ENCODE assay signal across 26 mouse cellular contexts in the genomic region with DNA sequence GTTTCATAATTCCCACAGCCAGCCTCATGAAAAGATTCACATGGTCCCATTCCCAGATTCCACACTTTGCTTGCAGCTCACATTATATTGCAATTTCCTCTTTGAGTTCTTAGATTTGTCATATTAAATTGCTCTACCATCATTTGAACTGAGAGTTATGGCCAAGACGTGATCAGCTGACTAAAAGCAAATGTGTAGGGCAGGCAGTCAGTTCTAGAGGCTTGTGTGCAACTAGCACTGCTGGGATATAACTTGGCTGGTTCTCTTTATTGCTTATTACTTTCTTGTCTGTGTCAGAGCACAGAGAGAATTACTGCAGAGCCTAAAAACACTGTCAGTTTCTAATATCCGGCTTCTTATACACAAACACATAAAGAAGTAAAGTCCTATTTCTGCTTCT.
A peak's percentile ranks its signal among the peaks of the same experiment; 100 is the strongest.
DNase-seq lines count a peak whose midpoint lies in the region; ATAC-seq and TF ChIP-seq lines count a peak whose summit lies in the region.
"Had no signal": no experiment of that assay in that cellular context is flagged by ENCODE, and none has a peak within 500 bp of the region (broad histone marks: within the 10 kb centered on the region; RNA-seq: fewer than 3 reads in every experiment).

No protein-coding gene starts in this region.

- no peaks in the 10 kb centered on the region for H3K36me3 ChIP-seq in kidney, embryonic 15.5 days
- H3K36me3 ChIP-seq in lung, embryonic 14.5 days (ENCODE audit: insufficient read depth), result no peaks in the 10 kb centered on the region
- no peaks in the 10 kb centered on the region for H3K36me3 ChIP-seq in limb, embryonic 14.5 days (ENCODE audit: control insufficient read depth, insufficient read depth, low read length)
- H3K36me3 ChIP-seq: embryonic facial prominence, embryonic 13.5 days; forebrain, embryonic 10.5 days; heart, embryonic 12.5 days; heart, embryonic 15.5 days; hindbrain, embryonic 10.5 days; hindbrain, embryonic 13.5 days had no signal

- no peak for ATAC-seq in kidney, embryonic 15.5 days (replicated peaks; ENCODE audit: low FRiP score)
- ATAC-seq in lung, embryonic 14.5 days (ENCODE audit: insufficient read depth), result no peak
- ATAC-seq in limb, embryonic 14.5 days (ENCODE audit: low FRiP score, low read depth), result peak; percentile 68; the same call in 1 of the 2 replicates
- ATAC-seq: CD4-positive, CD25-positive, alpha-beta regulatory T cell, adult 4 months; forebrain, embryonic 13.5 days; forebrain, embryonic 16.5 days; hindbrain, embryonic 16.5 days had no signal

- 61% methylated on average over 2 of the region's 2 CpGs for WGBS in kidney, embryonic 15.5 days
- 53% methylated on average over 2 of the region's 2 CpGs for WGBS in lung, embryonic 14.5 days
- 47% methylated on average over 2 of the region's 2 CpGs for whole genome bisulfite sequencing in limb, embryonic 14.5 days

- peaks cover 9% of the 10 kb centered on the region; the same call in 1 of the 2 replicates for H3K4me1 ChIP-seq in kidney, embryonic 15.5 days
- no peaks in the 10 kb centered on the region for H3K4me1 ChIP-seq in lung, embryonic 14.5 days (ENCODE audit: insufficient read depth)
- H3K4me1 ChIP-seq in limb, embryonic 14.5 days (ENCODE audit: control insufficient read depth, insufficient read depth, low read length), result no peaks in the 10 kb centered on the region
- H3K4me1 ChIP-seq: embryonic facial prominence, embryonic 13.5 days; heart, embryonic 12.5 days; heart, embryonic 15.5 days; hindbrain, embryonic 13.5 days had no signal

- no peak for TF ChIP-seq CTCF in lung, embryonic 14.5 days (IDR thresholded peaks at IDR 0.05; ENCODE audit: low read depth)

- 0 out of 2 replicates have a peak overlapping the region, but pooled peaks have one; percentile 18 for H3K27ac ChIP-seq in kidney, embryonic 15.5 days
- H3K27ac ChIP-seq in lung, embryonic 14.5 days (ENCODE audit: low read depth), result no peak overlapping the region
- H3K27ac ChIP-seq in limb, embryonic 14.5 days (replicated peaks; ENCODE audit: low read depth, low read length), result no peak overlapping the region
- H3K27ac ChIP-seq: embryonic facial prominence, embryonic 13.5 days; forebrain, embryonic 10.5 days; forebrain, embryonic 13.5 days; heart, embryonic 15.5 days; hindbrain, embryonic 10.5 days; hindbrain, embryonic 13.5 days had no signal

- H3K27me3 ChIP-seq in kidney, embryonic 15.5 days, result no peaks in the 10 kb centered on the region
- H3K27me3 ChIP-seq in lung, embryonic 14.5 days (ENCODE audit: insufficient read depth, low read length), result no peaks in the 10 kb centered on the region
- no peaks in the 10 kb centered on the region for H3K27me3 ChIP-seq in limb, embryonic 14.5 days (ENCODE audit: control insufficient read depth, insufficient read depth, low read length)
- H3K27me3 ChIP-seq: embryonic facial prominence, embryonic 13.5 days; forebrain, embryonic 13.5 days; heart, embryonic 12.5 days; heart, embryonic 15.5 days; hindbrain, embryonic 13.5 days had no signal

- no peak overlapping the region for H3K9ac ChIP-seq in kidney, embryonic 15.5 days
- no peak overlapping the region for H3K9ac ChIP-seq in lung, embryonic 14.5 days
- no peak overlapping the region for H3K9ac ChIP-seq in limb, embryonic 14.5 days (ENCODE audit: low read depth, low read length, severe bottlenecking)
- H3K9ac ChIP-seq: embryonic facial prominence, embryonic 13.5 days; forebrain, embryonic 13.5 days; heart, embryonic 12.5 days; heart, embryonic 15.5 days; hindbrain, embryonic 13.5 days had no signal

- H3K4me2 ChIP-seq in kidney, embryonic 15.5 days, result no peak overlapping the region
- H3K4me2 ChIP-seq in lung, embryonic 14.5 days, result no peak overlapping the region
- H3K4me2 ChIP-seq in limb, embryonic 14.5 days (replicated peaks; ENCODE audit: low read depth, low read length, severe bottlenecking), result no peak overlapping the region
- H3K4me2 ChIP-seq: embryonic facial prominence, embryonic 13.5 days; forebrain, embryonic 13.5 days; heart, embryonic 12.5 days; heart, embryonic 15.5 days; hindbrain, embryonic 13.5 days had no signal

- no peaks in the 10 kb centered on the region for H3K9me3 ChIP-seq in kidney, embryonic 15.5 days (replicated peaks)
- H3K9me3 ChIP-seq in lung, embryonic 14.5 days (ENCODE audit: low read depth, low read length), result no peaks in the 10 kb centered on the region
- H3K9me3 ChIP-seq in limb, embryonic 14.5 days (ENCODE audit: control insufficient read depth, low read length), result no peaks in the 10 kb centered on the region
- H3K9me3 ChIP-seq: embryonic facial prominence, embryonic 13.5 days; forebrain, embryonic 10.5 days; forebrain, embryonic 13.5 days; heart, embryonic 12.5 days; heart, embryonic 15.5 days; hindbrain, embryonic 10.5 days; hindbrain, embryonic 13.5 days had no signal

- no peak overlapping the region for H3K4me3 ChIP-seq in kidney, embryonic 15.5 days (replicated peaks)
- no peak overlapping the region for H3K4me3 ChIP-seq in lung, embryonic 14.5 days (ENCODE audit: low read depth, low read length)
- H3K4me3 ChIP-seq in limb, embryonic 14.5 days (replicated peaks; ENCODE audit: low read length), result no peak overlapping the region
- H3K4me3 ChIP-seq: embryonic facial prominence, embryonic 13.5 days; forebrain, embryonic 10.5 days; forebrain, embryonic 13.5 days; heart, embryonic 12.5 days; heart, embryonic 15.5 days; hindbrain, embryonic 10.5 days; hindbrain, embryonic 13.5 days had no signal

- intact Hi-C loops in left cerebral cortex, postnatal 36 days (cut with DNase I), result no loop called here

- no peak for TF ChIP-seq POLR2A in limb, embryonic 14.5 days (IDR thresholded peaks at IDR 0.05; ENCODE audit: borderline replicate concordance, extremely low read depth, insufficient read depth, insufficient read length)

- DNase-seq in kidney, adult 8-10 months, result no peak
- peak; percentile 23 for DNase-seq in lung, embryonic 14.5 days
- DNase-seq in lung, postnatal 14 days, result no peak
- DNase-seq in limb, embryonic 14.5 days (ENCODE audit: low spot score), result peak; percentile 33
- DNase-seq in left cerebral cortex, postnatal 36 days (ENCODE audit: low spot score in 2 of 2), result no peak
- DNase-seq: adrenal gland, adult 2 months; adrenal gland, postnatal 14 days; cerebellum, adult 11 months; cerebellum, adult 2 months; cerebellum, adult 9-11 months; cerebellum, postnatal 25 days; gastrocnemius, postnatal 25 days; heart, adult 18-20 months; heart, postnatal 10 days; heart, postnatal 36 days had no signal

Comparison
In these comparisons a context has a peak if more than half of its experiments do, and no peak if none do; other contexts are left out.
1. DNase-seq: peak in lung, embryonic 14.5 days (single experiment) and limb, embryonic 14.5 days (single experiment); none in kidney, adult 8-10 months (0 of 2), lung, postnatal 14 days (single experiment) and left cerebral cortex, postnatal 36 days (0 of 2).